Mouse (Mus musculus): ENCODE measurements at regions not wholly inside any gene's neighbourhood (a gene's known extent, or its start where the extent isn't known, plus 50 kb on each side); places are given as distances from the start of the nearest gene placed in this dataset.

DNA sequence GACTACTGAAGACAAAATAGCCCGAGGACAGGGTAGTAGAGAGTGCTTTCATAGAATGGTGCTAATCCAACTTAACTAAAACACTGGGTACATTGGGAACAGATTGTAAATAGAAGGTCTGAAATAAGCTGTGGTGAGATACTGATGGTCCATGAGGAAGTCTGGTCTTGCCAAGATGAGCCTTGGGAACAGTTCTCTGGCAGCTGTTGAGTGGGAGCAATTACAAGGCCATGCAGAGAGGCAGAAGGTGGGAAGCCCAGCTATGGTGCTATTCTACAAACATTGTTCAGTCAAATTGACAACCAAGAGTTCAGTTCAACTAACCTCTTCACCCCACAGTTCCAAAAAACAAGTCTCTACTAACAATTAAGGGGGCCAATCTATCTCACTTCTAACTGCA is 92.5 kb upstream of the Tenm4 start:
- WGBS, result 96% methylated on average over 1 of the region's 1 CpGs
- H3K4me1 ChIP-seq (replicated peaks; ENCODE audit: control insufficient read depth, insufficient read depth, low read length), result no peaks in the 10 kb centered on the region
- H3K27me3 ChIP-seq (replicated peaks; ENCODE audit: control insufficient read depth, insufficient read depth, low read length), result no peaks in the 10 kb centered on the region
- no peak overlapping the region for H3K9ac ChIP-seq (ENCODE audit: low read length)
- no peak overlapping the region for H3K4me2 ChIP-seq (ENCODE audit: low read length)
- H3K36me3 ChIP-seq (ENCODE audit: control insufficient read depth, insufficient read depth, low read length), result no peaks in the 10 kb centered on the region
- H3K9me3 ChIP-seq (ENCODE audit: control insufficient read depth, low read length), result no peaks in the 10 kb centered on the region
- DNase-seq (ENCODE audit: low spot score), result no peak
- no peak overlapping the region for H3K4me3 ChIP-seq (ENCODE audit: low read depth, low read length)
- no peak overlapping the region for H3K27ac ChIP-seq (ENCODE audit: low read depth)
- no peak for ATAC-seq (replicated peaks; ENCODE audit: low FRiP score, low TSS enrichment, low read depth)

DNA sequence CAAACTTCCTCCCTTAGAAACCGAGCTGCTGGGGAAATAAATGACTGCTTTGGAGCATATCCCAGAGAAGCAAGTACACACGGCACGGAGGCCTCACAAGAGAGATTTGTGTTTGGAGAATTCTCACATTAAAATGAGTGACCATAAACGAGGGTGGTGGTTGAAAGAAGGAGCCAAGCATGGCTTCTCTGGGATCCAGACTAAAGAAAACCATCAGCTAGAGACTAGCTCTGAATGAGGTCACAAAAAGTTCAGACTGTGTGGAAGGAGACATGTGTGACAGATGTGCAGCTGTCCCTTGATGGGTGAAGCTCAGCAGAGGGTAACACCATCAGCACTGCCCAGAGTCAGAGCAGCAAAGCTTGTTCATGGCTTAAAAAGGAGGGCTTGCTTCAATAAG is 89.4 kb upstream of the Tenm4 start:
- no peak for DNase-seq (ENCODE audit: low spot score)

DNA sequence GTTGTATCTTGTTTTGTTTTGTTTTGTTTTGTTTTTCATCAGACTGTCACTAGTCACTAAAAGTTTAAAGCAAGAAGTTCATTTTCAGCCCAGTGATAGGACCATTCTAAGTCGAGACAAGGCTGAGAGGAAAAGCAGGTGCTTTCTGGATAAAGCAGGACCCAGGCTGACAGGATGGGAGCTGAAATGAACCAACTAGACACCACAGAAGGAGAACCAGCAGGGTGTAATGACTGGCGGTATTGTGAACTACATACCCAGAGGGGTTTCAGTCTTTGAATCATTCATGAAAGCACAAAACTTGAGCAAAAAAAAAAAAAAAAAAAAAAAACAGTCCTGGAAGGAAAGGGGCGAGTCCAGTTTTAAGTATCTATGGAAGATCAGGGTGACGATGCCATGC is 75.9 kb upstream of the Tenm4 start:
- no peak overlapping the region for H3K4me2 ChIP-seq (ENCODE audit: low read length)
- no peaks in the 10 kb centered on the region for H3K27me3 ChIP-seq (replicated peaks; ENCODE audit: control insufficient read depth, insufficient read depth, low read length)
- ATAC-seq (replicated peaks; ENCODE audit: low FRiP score, low TSS enrichment, low read depth), result no peak
- H3K9me3 ChIP-seq (ENCODE audit: control insufficient read depth, low read length), result no peaks in the 10 kb centered on the region
- 73% methylated on average over 4 of the region's 4 CpGs for WGBS
- no peaks in the 10 kb centered on the region for H3K4me1 ChIP-seq (replicated peaks; ENCODE audit: control insufficient read depth, insufficient read depth, low read length)
- H3K4me3 ChIP-seq (ENCODE audit: low read depth, low read length), result no peak overlapping the region
- no peaks in the 10 kb centered on the region for H3K36me3 ChIP-seq (ENCODE audit: control insufficient read depth, insufficient read depth, low read length)
- no peak overlapping the region for H3K27ac ChIP-seq (ENCODE audit: low read depth)
- H3K9ac ChIP-seq (ENCODE audit: low read length), result no peak overlapping the region
- no peak for DNase-seq (ENCODE audit: low spot score)

More for the DNA sequence above, 89.4 kb upstream of the Tenm4 start:
- no peaks in the 10 kb centered on the region for H3K9me3 ChIP-seq (ENCODE audit: control insufficient read depth, low read length)
- no peak overlapping the region for H3K4me2 ChIP-seq (ENCODE audit: low read length)
- ATAC-seq (replicated peaks; ENCODE audit: low FRiP score, low TSS enrichment, low read depth), result no peak
- H3K9ac ChIP-seq (ENCODE audit: low read length), result no peak overlapping the region
- no peaks in the 10 kb centered on the region for H3K36me3 ChIP-seq (ENCODE audit: control insufficient read depth, insufficient read depth, low read length)
- 20% methylated on average over 4 of the region's 4 CpGs for WGBS
- no peak overlapping the region for H3K4me3 ChIP-seq (ENCODE audit: low read depth, low read length)
- no peak overlapping the region for H3K27ac ChIP-seq (ENCODE audit: low read depth)
- no peaks in the 10 kb centered on the region for H3K27me3 ChIP-seq (replicated peaks; ENCODE audit: control insufficient read depth, insufficient read depth, low read length)
- no peaks in the 10 kb centered on the region for H3K4me1 ChIP-seq (replicated peaks; ENCODE audit: control insufficient read depth, insufficient read depth, low read length)

DNA sequence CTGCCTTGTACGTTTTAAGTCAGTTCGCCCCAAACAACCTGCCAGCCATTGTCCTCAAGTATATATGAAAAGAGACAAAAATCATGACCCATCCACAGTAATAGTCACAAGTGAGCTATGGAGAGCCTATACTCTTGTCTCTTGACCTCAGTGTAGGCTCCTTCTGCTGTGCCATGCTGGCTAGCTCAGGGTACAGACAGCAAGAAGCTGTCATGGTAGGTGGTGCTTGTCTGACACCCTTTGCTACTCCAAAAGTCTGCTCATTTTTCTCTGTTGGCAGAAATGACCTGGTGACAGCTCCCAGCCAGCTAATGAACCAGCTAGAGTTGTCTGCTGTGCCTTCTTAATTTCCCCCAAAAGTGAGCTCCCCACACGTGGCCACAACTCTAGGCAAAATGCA is 75.3 kb upstream of the Tenm4 start:
- Histone ChIP-seq H3K27ac (ENCODE audit: low read depth) (no peak overlapping the region), H3K4me2 (ENCODE audit: low read length) (no peak overlapping the region), H3K36me3 (ENCODE audit: control insufficient read depth, insufficient read depth, low read length) (no peaks in the 10 kb centered on the region), H3K9me3 (ENCODE audit: control insufficient read depth, low read length) (no peaks in the 10 kb centered on the region), H3K4me3 (ENCODE audit: low read depth, low read length) (no peak overlapping the region), H3K4me1 (replicated peaks; ENCODE audit: control insufficient read depth, insufficient read depth, low read length) (no peaks in the 10 kb centered on the region), H3K27me3 (replicated peaks; ENCODE audit: control insufficient read depth, insufficient read depth, low read length) (no peaks in the 10 kb centered on the region), H3K9ac (ENCODE audit: low read length) (no peak overlapping the region)
- no peak for ATAC-seq (replicated peaks; ENCODE audit: low FRiP score, low TSS enrichment, low read depth)
- WGBS, result 82% methylated on average over 3 of the region's 3 CpGs
- DNase-seq (ENCODE audit: low spot score), result no peak

DNA sequence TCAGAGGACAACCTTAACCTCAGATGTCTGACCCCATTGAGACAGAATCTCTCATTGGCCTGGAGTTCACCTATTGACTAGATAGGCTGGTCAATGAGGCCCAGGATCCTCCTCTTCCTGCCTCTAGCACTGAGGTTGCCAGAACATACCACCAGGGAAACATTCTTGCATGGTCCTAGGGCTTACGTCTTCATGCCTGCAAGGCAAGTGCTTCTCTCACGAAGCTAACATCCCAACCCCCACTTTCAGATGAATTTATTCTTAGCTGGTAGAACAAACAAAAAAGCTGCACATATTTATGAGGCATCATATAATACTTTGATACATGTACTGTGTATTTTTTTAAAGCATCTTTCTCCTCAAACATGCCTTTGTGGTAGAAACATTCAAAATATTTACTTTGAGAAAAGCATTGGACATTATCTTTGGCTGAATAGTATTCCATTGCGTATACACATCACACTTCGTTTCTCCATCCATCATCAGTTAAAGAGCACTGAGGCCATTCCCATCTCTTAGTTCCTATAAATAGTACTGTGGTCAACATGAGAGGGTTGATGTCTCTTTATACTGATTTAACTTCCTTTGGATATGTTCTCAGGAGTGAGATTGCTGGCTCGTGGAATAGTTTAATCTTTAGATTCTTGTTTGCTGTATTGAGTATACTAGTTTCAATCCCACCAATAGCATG is 72.2 kb upstream of the Tenm4 start:
- DNase-seq (ENCODE audit: low spot score) (no peak), ATAC-seq (replicated peaks; ENCODE audit: low FRiP score, low TSS enrichment, low read depth) (no peak)
- H3K27me3 ChIP-seq (replicated peaks; ENCODE audit: control insufficient read depth, insufficient read depth, low read length), result no peaks in the 10 kb centered on the region
- WGBS, result 71% methylated on average over 5 of the region's 5 CpGs
- H3K27ac ChIP-seq (ENCODE audit: low read depth), result no peak overlapping the region
- no peak overlapping the region for H3K9ac ChIP-seq (ENCODE audit: low read length)
- no peaks in the 10 kb centered on the region for H3K36me3 ChIP-seq (ENCODE audit: control insufficient read depth, insufficient read depth, low read length)
- 0 out of 2 replicates have a peak, but pooled peaks cover 2% of the 10 kb centered on the region for H3K4me1 ChIP-seq (replicated peaks; ENCODE audit: control insufficient read depth, insufficient read depth, low read length)
- H3K9me3 ChIP-seq (ENCODE audit: control insufficient read depth, low read length), result no peaks in the 10 kb centered on the region
- no peak overlapping the region for H3K4me3 ChIP-seq (ENCODE audit: low read depth, low read length)
- no peak overlapping the region for H3K4me2 ChIP-seq (ENCODE audit: low read length)

DNA sequence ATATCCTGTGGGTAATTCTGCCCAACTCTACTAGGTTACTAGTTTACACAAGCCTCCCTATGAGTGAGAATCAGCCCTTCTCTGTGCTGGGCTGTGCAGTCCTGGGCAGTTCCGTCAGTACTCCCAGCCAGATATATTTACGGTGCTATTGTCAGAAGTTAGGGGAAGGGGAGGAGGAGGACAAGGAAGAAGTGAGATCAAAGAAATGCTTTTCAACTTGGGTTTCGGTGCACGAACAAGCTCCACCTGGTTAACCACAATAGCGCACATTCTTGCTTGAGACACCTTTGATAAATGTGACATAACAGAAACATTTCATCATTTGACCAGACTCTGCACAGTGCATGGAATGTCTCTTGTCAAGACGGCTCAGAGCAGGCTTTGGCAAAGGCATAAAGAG is 68.3 kb upstream of the Tenm4 start:
- H3K27me3 ChIP-seq (replicated peaks; ENCODE audit: control insufficient read depth, insufficient read depth, low read length), result no peaks in the 10 kb centered on the region
- H3K27ac ChIP-seq (ENCODE audit: low read depth), result no peak overlapping the region
- no peak overlapping the region for H3K9ac ChIP-seq (ENCODE audit: low read length)
- H3K4me1 ChIP-seq (replicated peaks; ENCODE audit: control insufficient read depth, insufficient read depth, low read length), result 0 out of 2 replicates have a peak, but pooled peaks cover 2% of the 10 kb centered on the region
- no peaks in the 10 kb centered on the region for H3K36me3 ChIP-seq (ENCODE audit: control insufficient read depth, insufficient read depth, low read length)
- DNase-seq (ENCODE audit: low spot score), result no peak
- WGBS, result 34% methylated on average over 6 of the region's 6 CpGs
- no peak overlapping the region for H3K4me2 ChIP-seq (ENCODE audit: low read length)
- ATAC-seq (replicated peaks; ENCODE audit: low FRiP score, low TSS enrichment, low read depth), result peak; percentile 89
- no peaks in the 10 kb centered on the region for H3K9me3 ChIP-seq (ENCODE audit: control insufficient read depth, low read length)
- H3K4me3 ChIP-seq (ENCODE audit: low read depth, low read length), result no peak overlapping the region

DNA sequence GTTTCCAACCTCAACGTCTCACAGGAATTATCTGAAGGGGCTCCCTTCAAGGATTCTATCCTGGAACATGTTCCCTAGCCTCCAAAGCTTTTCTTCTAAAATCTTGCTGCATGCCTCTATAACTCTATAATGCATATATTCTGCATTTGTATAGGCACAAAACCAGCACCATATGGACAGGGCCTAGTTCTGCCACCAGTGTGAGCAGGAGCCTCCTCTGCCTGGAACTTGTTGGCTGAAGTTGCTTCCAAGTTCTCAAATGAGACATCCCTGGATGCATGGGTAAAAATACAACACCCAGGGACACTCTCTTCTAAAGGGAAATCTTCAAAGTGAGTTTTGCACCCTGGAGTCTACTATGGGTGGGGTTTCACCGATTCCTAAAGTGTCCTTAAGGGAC is 62.3 kb upstream of the Tenm4 start:
- H3K27ac ChIP-seq (ENCODE audit: low read depth), result no peak overlapping the region
- H3K4me2 ChIP-seq (ENCODE audit: low read length), result no peak overlapping the region
- no peaks in the 10 kb centered on the region for H3K9me3 ChIP-seq (ENCODE audit: control insufficient read depth, low read length)
- H3K4me1 ChIP-seq (replicated peaks; ENCODE audit: control insufficient read depth, insufficient read depth, low read length), result no peaks in the 10 kb centered on the region
- no peaks in the 10 kb centered on the region for H3K27me3 ChIP-seq (replicated peaks; ENCODE audit: control insufficient read depth, insufficient read depth, low read length)
- no peak overlapping the region for H3K9ac ChIP-seq (ENCODE audit: low read length)
- no peaks in the 10 kb centered on the region for H3K36me3 ChIP-seq (ENCODE audit: control insufficient read depth, insufficient read depth, low read length)
- WGBS, result 76% methylated on average over 2 of the region's 2 CpGs
- ATAC-seq (replicated peaks; ENCODE audit: low FRiP score, low TSS enrichment, low read depth), result no peak
- H3K4me3 ChIP-seq (ENCODE audit: low read depth, low read length), result no peak overlapping the region
- no peak for DNase-seq (ENCODE audit: low spot score)

DNA sequence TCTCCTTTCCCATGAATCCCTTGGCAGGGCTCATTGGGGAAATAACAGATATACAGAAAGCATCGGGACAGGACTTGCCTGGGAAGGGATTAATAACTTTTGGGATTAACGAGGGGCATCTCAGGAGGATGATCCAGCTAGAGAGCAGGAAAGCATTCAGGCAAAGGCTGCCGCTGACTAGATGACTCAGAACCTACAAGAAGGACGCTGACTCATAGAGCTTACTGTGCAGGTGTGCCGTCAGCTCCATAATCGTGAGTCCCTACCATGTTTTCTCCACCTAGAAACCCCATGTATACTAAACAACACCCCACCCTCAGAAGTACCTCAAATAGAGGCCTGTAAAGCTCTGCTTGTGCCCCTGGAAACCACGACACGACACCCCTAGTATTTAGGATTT is 50.9 kb upstream of the Tenm4 start:
- Histone ChIP-seq H3K9ac (ENCODE audit: low read length) (no peak overlapping the region), H3K27ac (ENCODE audit: low read depth) (no peak overlapping the region), H3K4me2 (ENCODE audit: low read length) (no peak overlapping the region), H3K36me3 (ENCODE audit: control insufficient read depth, insufficient read depth, low read length) (no peaks in the 10 kb centered on the region), H3K27me3 (replicated peaks; ENCODE audit: control insufficient read depth, insufficient read depth, low read length) (no peaks in the 10 kb centered on the region), H3K9me3 (ENCODE audit: control insufficient read depth, low read length) (no peaks in the 10 kb centered on the region), H3K4me1 (replicated peaks; ENCODE audit: control insufficient read depth, insufficient read depth, low read length) (no peaks in the 10 kb centered on the region), H3K4me3 (ENCODE audit: low read depth, low read length) (no peak overlapping the region)
- ATAC-seq (replicated peaks; ENCODE audit: low FRiP score, low TSS enrichment, low read depth), result no peak
- WGBS, result 83% methylated on average over 8 of the region's 8 CpGs
- no peak for DNase-seq (ENCODE audit: low spot score)
